Comparison of ENCODE assay signal across 8 mouse cellular contexts in genomic region chr9:80165690-80166089, GRCm38 (mm10). TPM values are rescaled to one million over a fixed set of nuclear protein-coding genes. Genes with fewer than 3 reads are reported as not detected.
DNase-seq lines count a peak whose midpoint lies in the region; ATAC-seq and TF ChIP-seq lines count a peak whose summit lies in the region.

No protein-coding gene starts in this region.

- H3K9ac ChIP-seq in midbrain, embryonic 14.5 days (replicated peaks; ENCODE audit: low read length) = no peak overlapping the region

- peak overlapping the region; percentile 77 for H3K4me2 ChIP-seq in midbrain, embryonic 14.5 days (ENCODE audit: low read length)

- H3K27ac ChIP-seq in gastrocnemius, adult 2 months = peak overlapping the region; percentile 97
- H3K27ac ChIP-seq in embryonic fibroblast, embryonic 13.5 days (ENCODE audit: insufficient read depth, low read length) = no peak overlapping the region; the same call in 1 of the 2 replicates
- H3K27ac ChIP-seq in kidney, adult 2 months (ENCODE audit: insufficient read depth, low read depth, low read length) = peak overlapping the region; percentile 82
- no peak overlapping the region for H3K27ac ChIP-seq in midbrain, embryonic 14.5 days (replicated peaks; ENCODE audit: low read depth, low read length)

- DNase-seq in gastrocnemius, adult 2 months = no peak
- DNase-seq in gastrocnemius, adult 8-10 months (ENCODE audit: low spot score in 2 of 2) = no peak
- peak; percentile 90 for DNase-seq in kidney, adult 2 months
- DNase-seq in midbrain, embryonic 14.5 days = peak; percentile 28
- DNase-seq in adrenal gland, adult 18-20 months (ENCODE audit: low spot score in 2 of 2) = no peak
- no peak for DNase-seq in urinary bladder, postnatal 14 days (ENCODE audit: low spot score)
- no peak for DNase-seq in left cerebral cortex, postnatal 10 days (ENCODE audit: extremely low spot score in 1 of 2, low spot score in 2 of 2)

- no peaks in the 10 kb centered on the region for H3K27me3 ChIP-seq in kidney, adult 2 months (replicated peaks; ENCODE audit: control insufficient read depth, insufficient read depth, low read length)
- peaks cover 4% of the 10 kb centered on the region; the same call in 1 of the 2 replicates for H3K27me3 ChIP-seq in midbrain, embryonic 14.5 days (ENCODE audit: control insufficient read depth, insufficient read depth, low read length)

- H3K36me3 ChIP-seq in kidney, adult 2 months (ENCODE audit: control insufficient read depth, insufficient read depth, low read length) = no peaks in the 10 kb centered on the region
- H3K36me3 ChIP-seq in midbrain, embryonic 14.5 days (ENCODE audit: control insufficient read depth, insufficient read depth, low read length) = no peaks in the 10 kb centered on the region

- ATAC-seq in midbrain, embryonic 14.5 days (ENCODE audit: low FRiP score, low TSS enrichment) = no peak

- TF ChIP-seq POLR2A in embryonic fibroblast, embryonic 13.5 days (IDR thresholded peaks at IDR 0.05; ENCODE audit: low read depth, low read length) = no peak
- no peak for TF ChIP-seq POLR2A in kidney, adult 2 months (IDR thresholded peaks at IDR 0.05; ENCODE audit: low read depth, low read length)

- intact Hi-C loops in gastrocnemius, adult 2 months (cut with DNase I) = no loop called here
- intact Hi-C loops in left cerebral cortex, postnatal 10 days (cut with DNase I) = no loop called here

- no peak for TF ChIP-seq CTCF in gastrocnemius, adult 2 months (IDR thresholded peaks at IDR 0.05)
- TF ChIP-seq CTCF in embryonic fibroblast, embryonic 13.5 days (IDR thresholded peaks at IDR 0.05; ENCODE audit: borderline replicate concordance, insufficient read depth, low read length) = no peak
- no peak for TF ChIP-seq CTCF in kidney, adult 2 months (conservative IDR thresholded peaks at IDR 0.05; ENCODE audit: insufficient read depth, insufficient read length, low read depth, low read length)

- WGBS in kidney, adult 2 months = 6% methylated on average over 9 of the region's 9 CpGs
- 54% methylated on average over 9 of the region's 9 CpGs for WGBS in midbrain, embryonic 14.5 days

- peak overlapping the region; percentile 85 for H3K4me3 ChIP-seq in gastrocnemius, adult 2 months
- peak overlapping the region; percentile 49 for H3K4me3 ChIP-seq in embryonic fibroblast, embryonic 13.5 days (ENCODE audit: insufficient read depth, low read length)
- H3K4me3 ChIP-seq in kidney, adult 2 months (ENCODE audit: insufficient read depth, low read depth, low read length) = peak overlapping the region; percentile 93
- peak overlapping the region; percentile 66 for H3K4me3 ChIP-seq in midbrain, embryonic 14.5 days (replicated peaks; ENCODE audit: low read depth, low read length)

- H3K9me3 ChIP-seq in midbrain, embryonic 14.5 days (ENCODE audit: control insufficient read depth, low read length) = no peaks in the 10 kb centered on the region

- H3K4me1 ChIP-seq in embryonic fibroblast, embryonic 13.5 days (ENCODE audit: control insufficient read depth, insufficient read depth, low read length) = peaks cover 4% of the 10 kb centered on the region; the same call in 1 of the 2 replicates
- H3K4me1 ChIP-seq in kidney, adult 2 months (ENCODE audit: control insufficient read depth, insufficient read depth, low read length) = peaks cover 11% of the 10 kb centered on the region; the same call in 1 of the 2 replicates
- H3K4me1 ChIP-seq in midbrain, embryonic 14.5 days (ENCODE audit: control insufficient read depth, insufficient read depth, low read length) = peaks cover 4% of the 10 kb centered on the region; the same call in 1 of the 2 replicates

RNA-seq across cellular contexts. Expression of gene Myo6, which starts 0.9 kb away (rescaled TPM):
- 1 to 10 TPM; 7.3 to 8.3 TPM for total RNA-seq in gastrocnemius, adult 2 months (2021)
- 10 to 100 TPM in 1 of 4 experiments, 1 to 10 TPM in 3; 5.2 to 10.1 (median 7.6) TPM for total RNA-seq in gastrocnemius, adult 8-10 months (2022)
- polyA plus RNA-seq in embryonic fibroblast, embryonic 13.5 days (2011; ENCODE audit: insufficient read length, low read depth, missing spikeins) = 15.5 and 18.6 TPM in 2 replicates
- polyA plus RNA-seq in kidney, adult 2 months (2012; rRNA removed) = 75.7 and 76.4 TPM in 2 replicates
- polyA plus RNA-seq in midbrain, embryonic 14.5 days (2014; fragmentation: Nextera tagmentation; extraction: Ambion mirVana) = 15.4 and 21.7 TPM in 2 replicates
- total RNA-seq in adrenal gland, adult 18-20 months (2021) = 10 to 100 TPM; 26.1 to 30.2 TPM
- 10 to 100 TPM; 46.3 to 49.6 TPM for total RNA-seq in left cerebral cortex, postnatal 10 days (2021)

Comparison
In these comparisons a context has a peak if more than half of its experiments do, and no peak if none do; other contexts are left out.
1. DNase-seq: peak in kidney, adult 2 months (single experiment) and midbrain, embryonic 14.5 days (single experiment); none in gastrocnemius, adult 2 months (single experiment), gastrocnemius, adult 8-10 months (0 of 2), adrenal gland, adult 18-20 months (0 of 2), urinary bladder, postnatal 14 days (single experiment) and left cerebral cortex, postnatal 10 days (0 of 2).
2. H3K27ac ChIP-seq: peak in gastrocnemius, adult 2 months (single experiment) and kidney, adult 2 months (single experiment); none in embryonic fibroblast, embryonic 13.5 days (single experiment) and midbrain, embryonic 14.5 days (single experiment).
3. Peak in every context shown above with its lines, with median percentiles within 50 percentile points of each other: H3K4me3 ChIP-seq.